Mouse (Mus musculus) heart, postnatal 14 days (tissue): ENCODE results near the gene Mfsd4b2. TPM values are rescaled to one million over a fixed set of nuclear protein-coding genes. Genes with fewer than 3 reads are reported as not detected.
A peak's percentile ranks its signal among the peaks of the same experiment; 100 is the strongest.

Experiments
- DNase-seq, 2 experiments: peaks; one replicate each; pipeline ENCODE4 v3.0.0; 2021 to 2022
- intact Hi-C: fragments of 180-260 bp; cut with DNase I; formaldehyde crosslinking; loops from one replicate; pipeline ENCODE4 v1.15.1; 2025
- total RNA-seq, 2 experiments: library from RNA; stranded (reverse); gene quantifications; 2 replicates each; pipeline ENCODE4 v1.2.3; 2021

Gene Mfsd4b2
- total RNA-seq, 2 experiments from 2014 or later = 0.10 to 0.12 TPM

DNA sequence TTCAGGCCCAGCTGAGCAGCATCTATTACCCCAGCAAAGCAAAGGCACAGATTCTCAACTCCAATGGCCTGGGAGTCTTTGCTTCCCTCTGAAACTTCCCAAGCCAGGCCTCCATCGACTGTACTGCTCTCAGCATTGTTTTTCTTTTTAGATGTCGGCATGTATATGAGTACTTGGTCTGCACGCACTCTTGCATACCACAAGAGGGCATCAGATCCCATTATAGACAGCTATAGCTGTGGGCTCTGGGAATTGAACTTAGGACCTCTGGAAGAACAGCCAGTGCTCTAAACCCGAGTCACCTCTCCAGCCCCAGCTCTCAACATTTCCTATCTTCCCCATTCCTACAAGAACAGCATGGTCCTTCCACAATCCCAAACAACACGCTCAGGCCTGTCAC lies 30.2 kb downstream of the Mfsd4b2 start:
- intact Hi-C loops = loop anchor here (5.0 to 10.0 kb wide), 2 partner anchors 61 to 348 kb away; partner anchors contain the start of gene Rpf2
- no peak for DNase-seq

DNA sequence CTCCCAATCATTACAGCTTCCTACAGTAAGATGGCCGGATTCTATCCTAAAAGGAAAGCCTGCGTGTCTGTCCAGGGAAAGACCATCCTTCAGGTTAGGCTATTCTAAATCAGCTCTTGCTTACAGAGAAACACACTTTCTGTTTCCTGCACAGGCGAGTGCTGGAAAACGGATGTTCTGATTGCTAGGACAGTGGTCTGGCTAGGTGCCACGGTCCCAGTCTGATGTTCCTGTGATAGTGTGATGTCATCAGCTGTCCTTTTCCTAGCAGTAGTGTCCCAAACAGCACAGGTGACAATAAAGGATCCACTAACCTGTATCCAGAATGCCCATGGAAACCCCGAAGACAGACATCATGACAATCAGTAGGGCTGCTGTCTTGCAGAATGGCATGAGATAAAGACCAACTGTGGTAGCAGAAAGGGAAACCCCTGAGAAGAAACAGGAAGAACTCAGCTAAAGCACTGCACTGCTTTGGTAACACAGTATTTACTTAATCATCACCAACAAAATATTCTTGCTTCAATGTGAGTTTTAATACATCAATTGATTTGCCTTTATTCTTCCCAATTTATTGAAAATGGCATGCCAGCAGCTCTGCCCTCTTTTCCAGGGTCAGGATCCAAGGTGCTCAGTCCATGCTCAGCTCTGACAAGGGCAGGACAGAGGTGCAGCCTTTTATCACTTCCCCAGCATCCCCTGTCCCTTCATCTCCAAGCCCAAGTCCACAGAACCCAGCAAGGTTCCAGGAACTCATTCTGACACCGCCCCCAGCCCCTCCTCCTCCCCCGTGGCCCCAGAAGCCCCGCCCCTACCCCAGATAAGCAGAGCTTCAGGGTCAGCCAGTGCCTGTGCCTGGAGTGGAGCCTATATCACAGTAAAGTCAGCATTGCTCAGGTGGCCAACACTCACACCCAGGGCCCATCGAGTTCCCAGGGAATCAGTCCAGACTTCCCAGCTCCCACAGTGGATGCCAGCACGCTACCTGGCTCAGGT lies 32.7 kb downstream of the Mfsd4b2 start:
- intact Hi-C loops = loop anchor here (10.0 kb wide), 1 partner anchor 351 kb away; the partner anchor contains the start of gene Rpf2
- peak; percentile 5 to 8 for DNase-seq

DNA sequence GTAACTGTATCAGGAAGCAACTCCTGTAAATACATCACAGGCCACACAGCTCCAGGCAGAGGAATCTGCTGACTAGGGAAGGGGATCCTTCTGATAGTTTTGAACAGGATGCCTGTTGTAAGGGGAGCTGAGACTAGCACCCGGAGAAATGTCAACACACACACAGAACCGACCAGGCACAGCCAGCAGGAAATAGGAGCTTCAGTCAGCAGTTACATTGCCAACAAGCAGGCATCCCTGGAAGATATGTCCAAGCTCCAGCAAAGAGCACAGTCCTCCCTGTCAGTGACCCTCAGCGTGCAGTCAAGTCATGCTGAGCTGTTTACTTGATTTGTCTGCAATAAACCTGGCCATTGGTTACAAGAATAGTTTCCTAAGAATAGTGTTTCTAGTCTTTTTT lies 38.1 kb downstream of the Mfsd4b2 start:
- no peak for DNase-seq
- intact Hi-C loops = no loop called here

Other genes with a start within 250 kb of the Mfsd4b2 start
- 10 to 100 TPM; 20.9 to 23.8 TPM for gene Rev3l, start 194.8 kb downstream of the Mfsd4b2 start, total RNA-seq
- 1 to 10 TPM; 2.7 to 2.9 TPM for gene Mfsd4b4, start 27.7 kb downstream of the Mfsd4b2 start, total RNA-seq
- 1 to 10 TPM; 2.7 to 3.2 TPM for gene Mfsd4b3, start 33.2 kb upstream of the Mfsd4b2 start, total RNA-seq
- under 1 TPM; 0.24 to 0.86 TPM for gene Mfsd4b5, start 59.7 kb upstream of the Mfsd4b2 start, total RNA-seq
- 1 to 10 TPM; 1.9 to 2.6 TPM for gene Mfsd4b1, start 98.3 kb upstream of the Mfsd4b2 start, total RNA-seq
- gene Slc16a10, start 215.3 kb upstream of the Mfsd4b2 start, total RNA-seq = 10 to 100 TPM; 22.4 to 24.9 TPM